In genomic region chr5:118143211-118144026, GRCm38 (mm10) we compare ENCODE assay signal across 10 mouse cellular contexts. TPM values are rescaled to one million over a fixed set of nuclear protein-coding genes. Genes with fewer than 3 reads are reported as not detected.
DNase-seq lines count a peak whose midpoint lies in the region; ATAC-seq and TF ChIP-seq lines count a peak whose summit lies in the region.
"Had no signal": no experiment of that assay in that cellular context is flagged by ENCODE, and none has a peak within 500 bp of the region (broad histone marks: within the 10 kb centered on the region; RNA-seq: fewer than 3 reads in every experiment).

No protein-coding gene starts in this region.

- no peaks in the 10 kb centered on the region for H3K27me3 ChIP-seq in hindbrain, embryonic 12.5 days
- no peaks in the 10 kb centered on the region for H3K27me3 ChIP-seq in hindbrain, embryonic 11.5 days (ENCODE audit: control insufficient read depth, insufficient read depth, low read length)
- H3K27me3 ChIP-seq in heart, postnatal 0 days (ENCODE audit: control insufficient read depth, insufficient read depth, low read length): no peaks in the 10 kb centered on the region
- no peaks in the 10 kb centered on the region for H3K27me3 ChIP-seq in kidney, postnatal 0 days (ENCODE audit: insufficient read depth, low read length)
- H3K27me3 ChIP-seq: liver, embryonic 15.5 days; megakaryocyte, embryonic 14.5 days had no signal

- WGBS in hindbrain, embryonic 12.5 days: 83% methylated on average over 12 of the region's 12 CpGs
- WGBS in hindbrain, embryonic 11.5 days: 85% methylated on average over 12 of the region's 12 CpGs
- 73% methylated on average over 12 of the region's 12 CpGs for WGBS in heart, postnatal 0 days
- 49% methylated on average over 12 of the region's 12 CpGs for WGBS in kidney, postnatal 0 days

- H3K27ac ChIP-seq in hindbrain, embryonic 12.5 days: no peak overlapping the region
- no peak overlapping the region for H3K27ac ChIP-seq in hindbrain, embryonic 11.5 days (ENCODE audit: low read depth, low read length)
- peak overlapping the region; percentile 71 for H3K27ac ChIP-seq in heart, postnatal 0 days (ENCODE audit: low read depth)
- peak overlapping the region; percentile 72 for H3K27ac ChIP-seq in kidney, postnatal 0 days
- H3K27ac ChIP-seq: liver, embryonic 15.5 days had no signal

- DNase-seq in hindbrain, embryonic 11.5 days (ENCODE audit: low spot score): no peak
- peak; percentile 13 for DNase-seq in fat pad, adult 2 months (ENCODE audit: extremely low read depth, low read depth, low spot score)
- peak; percentile 39 for DNase-seq in heart, postnatal 0 days (ENCODE audit: low spot score)
- DNase-seq in kidney, postnatal 0 days (ENCODE audit: low spot score): peak; percentile 45
- DNase-seq in c-Kit-positive CD71-positive TER-119-positive erythroid progenitor cells, embryonic 14.5 days (ENCODE audit: low spot score): no peak
- DNase-seq in spleen, postnatal 4 days (ENCODE audit: low spot score in 2 of 2): no peak

- peaks cover 38% of the 10 kb centered on the region for H3K36me3 ChIP-seq in hindbrain, embryonic 12.5 days
- no peaks in the 10 kb centered on the region for H3K36me3 ChIP-seq in hindbrain, embryonic 11.5 days (ENCODE audit: control insufficient read depth, insufficient read depth, low read length)
- peaks cover 37% of the 10 kb centered on the region for H3K36me3 ChIP-seq in heart, postnatal 0 days (replicated peaks; ENCODE audit: control insufficient read depth, insufficient read depth, low read length)
- peaks cover 17% of the 10 kb centered on the region; the same call in 1 of the 2 replicates for H3K36me3 ChIP-seq in kidney, postnatal 0 days (ENCODE audit: insufficient read depth, low read length)

- H3K9ac ChIP-seq in hindbrain, embryonic 12.5 days: 0 out of 2 replicates have a peak overlapping the region, but pooled peaks have one; percentile 18
- H3K9ac ChIP-seq in hindbrain, embryonic 11.5 days (ENCODE audit: low read depth, low read length): no peak overlapping the region
- no peak overlapping the region for H3K9ac ChIP-seq in heart, postnatal 0 days (replicated peaks; ENCODE audit: low read depth, low read length)
- no peak overlapping the region for H3K9ac ChIP-seq in kidney, postnatal 0 days (ENCODE audit: low read depth, low read length)
- H3K9ac ChIP-seq: liver, embryonic 15.5 days had no signal

- H3K9me3 ChIP-seq in hindbrain, embryonic 12.5 days (replicated peaks): no peaks in the 10 kb centered on the region
- no peaks in the 10 kb centered on the region for H3K9me3 ChIP-seq in hindbrain, embryonic 11.5 days (ENCODE audit: control insufficient read depth, low read length)
- no peaks in the 10 kb centered on the region for H3K9me3 ChIP-seq in heart, postnatal 0 days (replicated peaks; ENCODE audit: control insufficient read depth, low read length)
- no peaks in the 10 kb centered on the region for H3K9me3 ChIP-seq in kidney, postnatal 0 days (replicated peaks; ENCODE audit: low read length)
- H3K9me3 ChIP-seq: liver, embryonic 15.5 days; megakaryocyte, embryonic 14.5 days had no signal

- TF ChIP-seq CTCF in heart, postnatal 0 days (IDR thresholded peaks at IDR 0.05; ENCODE audit: low read depth): no peak
- TF ChIP-seq CTCF in kidney, postnatal 0 days (IDR thresholded peaks at IDR 0.05; ENCODE audit: low read depth): no peak

- H3K4me3 ChIP-seq in hindbrain, embryonic 12.5 days: no peak overlapping the region
- H3K4me3 ChIP-seq in hindbrain, embryonic 11.5 days (ENCODE audit: low read depth, low read length): no peak overlapping the region
- H3K4me3 ChIP-seq in heart, postnatal 0 days (ENCODE audit: low read depth, low read length): no peak overlapping the region
- no peak overlapping the region for H3K4me3 ChIP-seq in kidney, postnatal 0 days (replicated peaks; ENCODE audit: low read depth, low read length)
- H3K4me3 ChIP-seq: liver, embryonic 15.5 days; megakaryocyte, embryonic 14.5 days had no signal

- H3K4me1 ChIP-seq in hindbrain, embryonic 12.5 days: peaks cover 22% of the 10 kb centered on the region
- no peaks in the 10 kb centered on the region for H3K4me1 ChIP-seq in hindbrain, embryonic 11.5 days (replicated peaks; ENCODE audit: control insufficient read depth, insufficient read depth, low read length)
- peaks cover 42% of the 10 kb centered on the region for H3K4me1 ChIP-seq in heart, postnatal 0 days (ENCODE audit: control insufficient read depth, insufficient read depth)
- no peaks in the 10 kb centered on the region for H3K4me1 ChIP-seq in kidney, postnatal 0 days (replicated peaks; ENCODE audit: insufficient read depth, low read length)

- H3K4me2 ChIP-seq in hindbrain, embryonic 12.5 days (replicated peaks): no peak overlapping the region
- H3K4me2 ChIP-seq in hindbrain, embryonic 11.5 days (replicated peaks; ENCODE audit: low read depth, low read length): no peak overlapping the region
- no peak overlapping the region for H3K4me2 ChIP-seq in heart, postnatal 0 days (ENCODE audit: low read depth, low read length)
- no peak overlapping the region for H3K4me2 ChIP-seq in kidney, postnatal 0 days (ENCODE audit: low read length)
- H3K4me2 ChIP-seq: liver, embryonic 15.5 days had no signal

- ATAC-seq in hindbrain, embryonic 12.5 days (ENCODE audit: low FRiP score): no peak
- no peak for ATAC-seq in hindbrain, embryonic 11.5 days (ENCODE audit: low FRiP score)
- peak; percentile 31; the same call in 1 of the 2 replicates for ATAC-seq in heart, postnatal 0 days (ENCODE audit: insufficient read depth, low read depth)
- ATAC-seq in kidney, postnatal 0 days (replicated peaks; ENCODE audit: low FRiP score, low read depth): peak; percentile 49
- ATAC-seq in CD4-positive, CD25-positive, alpha-beta regulatory T cell, adult 4 months: no peak

- TF ChIP-seq EP300 in heart, postnatal 0 days (IDR thresholded peaks at IDR 0.05; ENCODE audit: low read depth): no peak; the same call in 1 of the 2 replicates

RNA-seq across cellular contexts. Expression of gene Fbxw8, which starts 11.8 kb away (rescaled TPM):
- 42.0 and 45.0 TPM in 2 replicates for polyA plus RNA-seq in hindbrain, embryonic 12.5 days (2016; fragmentation: Nextera tagmentation; extraction: Ambion mirVana)
- 20.5 and 21.4 TPM in 2 replicates for polyA plus RNA-seq in hindbrain, embryonic 11.5 days (2014; fragmentation: Nextera tagmentation; extraction: Ambion mirVana)
- 49.7 and 66.9 TPM in 2 replicates for total RNA-seq in heart, postnatal 0 days (2014; rRNA removed; ENCODE audit: low replicate concordance)
- 15.5 and 16.5 TPM in 2 replicates for polyA plus RNA-seq in heart, postnatal 0 days (2015; fragmentation: Nextera tagmentation; extraction: Ambion mirVana)
- 23.9 and 24.7 TPM in 2 replicates for polyA plus RNA-seq in kidney, postnatal 0 days (2015; fragmentation: Nextera tagmentation; extraction: Ambion mirVana)
- polyA plus RNA-seq in CD4-positive, CD25-positive, alpha-beta regulatory T cell, adult 4 months (2017; shearing (Covaris generic)): 1 to 10 TPM; 3.1 to 3.3 TPM

RNA-seq across cellular contexts. Expression of gene Hrk, which starts 21.0 kb away (rescaled TPM):
- 1.8 TPM in 2 replicates for polyA plus RNA-seq in hindbrain, embryonic 12.5 days (2016; fragmentation: Nextera tagmentation; extraction: Ambion mirVana)
- 0.68 and 0.90 TPM in 2 replicates for polyA plus RNA-seq in hindbrain, embryonic 11.5 days (2014; fragmentation: Nextera tagmentation; extraction: Ambion mirVana)
- 0.04 TPM in 1 of 2 replicates, not detected in the other for total RNA-seq in heart, postnatal 0 days (2014; rRNA removed; ENCODE audit: low replicate concordance)
- polyA plus RNA-seq in heart, postnatal 0 days (2015; fragmentation: Nextera tagmentation; extraction: Ambion mirVana): 0.11 and 0.19 TPM in 2 replicates
- polyA plus RNA-seq in kidney, postnatal 0 days (2015; fragmentation: Nextera tagmentation; extraction: Ambion mirVana): 0.03 TPM in 1 of 2 replicates, not detected in the other
- not detected for polyA plus RNA-seq in CD4-positive, CD25-positive, alpha-beta regulatory T cell, adult 4 months (2017; shearing (Covaris generic))
- polyA plus RNA-seq: liver, embryonic 15.5 days had no signal

Comparison
In these comparisons a context has a peak if more than half of its experiments do, and no peak if none do; other contexts are left out.
1. ATAC-seq: peak in heart, postnatal 0 days (single experiment) and kidney, postnatal 0 days (single experiment); none in hindbrain, embryonic 12.5 days (single experiment), hindbrain, embryonic 11.5 days (single experiment) and CD4-positive, CD25-positive, alpha-beta regulatory T cell, adult 4 months (single experiment).
2. H3K27ac ChIP-seq: peak in heart, postnatal 0 days (single experiment) and kidney, postnatal 0 days (single experiment); none in hindbrain, embryonic 12.5 days (single experiment) and hindbrain, embryonic 11.5 days (single experiment).
3. DNase-seq: peak in fat pad, adult 2 months (single experiment), heart, postnatal 0 days (single experiment) and kidney, postnatal 0 days (single experiment); none in hindbrain, embryonic 11.5 days (single experiment), c-Kit-positive CD71-positive TER-119-positive erythroid progenitor cells, embryonic 14.5 days (single experiment) and spleen, postnatal 4 days (0 of 2).